Mouse (Mus musculus) liver, adult 2 months (tissue): Measurements from ENCODE around the gene Csad.
A peak's percentile ranks its signal among the peaks of the same experiment; 100 is the strongest.

Experiments
- CTCF ChIP-seq: fragments of 200-500 bp; IDR thresholded peaks from 2 replicates; pipeline ENCODE4 v1.5.1; 2011; ENCODE audit warnings: low read depth, low read length, control low read depth
- POLR2A ChIP-seq: fragments of 200-500 bp; IDR thresholded peaks from 2 replicates; pipeline ENCODE4 v1.6.1; 2011; ENCODE audit warnings: low read length, control low read depth; ENCODE audit not compliant: insufficient read depth; ENCODE audit errors: extremely low read depth

DNA sequence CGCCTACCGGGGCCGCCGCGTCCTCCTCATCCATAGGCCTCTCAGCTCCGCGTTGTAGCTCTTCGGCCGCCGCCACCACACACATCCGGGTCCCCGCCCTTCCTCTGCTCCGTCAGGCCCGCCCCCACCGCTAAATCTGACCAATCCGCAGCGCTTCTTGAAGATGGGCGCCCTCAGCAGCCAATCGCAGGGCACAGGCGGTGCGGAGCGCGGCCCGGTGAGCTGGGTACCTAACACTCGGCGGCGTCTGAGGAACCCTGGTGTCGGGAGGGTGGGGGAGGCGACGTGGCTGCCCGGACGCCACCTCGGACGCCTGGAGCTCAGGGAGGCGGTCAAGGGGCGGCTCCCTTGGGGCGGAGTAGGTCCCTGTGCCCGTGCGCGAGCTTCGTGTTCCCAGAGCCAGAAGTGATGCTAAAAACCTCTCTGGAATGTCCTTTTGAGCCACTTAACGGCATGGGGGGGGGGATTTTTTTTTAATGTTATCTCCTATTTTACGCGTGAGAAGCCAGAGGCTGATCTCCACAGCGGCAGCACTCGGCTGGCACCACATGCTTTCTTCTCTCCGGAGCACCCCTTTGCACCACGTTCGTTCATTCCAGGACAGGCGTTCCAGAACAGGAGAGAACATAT is 68.3 kb downstream of the Csad start, which contains the start of gene Spryd3:
- TF ChIP-seq CTCF (0 out of 2 replicates have a peak, but pooled peaks have one; percentile 3), POLR2A (0 out of 2 replicates have a peak, but pooled peaks have one; percentile 22)
